Mouse (Mus musculus) lung, adult 18-20 months (tissue): Measurements from ENCODE around the gene Htr6.

Experiments used
- DNase-seq, 2 experiments: peaks; one replicate each; pipeline ENCODE4 v3.0.0; 2022; ENCODE audit warnings: mixed read lengths in 2 of 2

The Htr6 gene

GRCm38 (mm10) chr4:139043600-139043999 lies 31.8 kb downstream of the Htr6 start:
- no peak for DNase-seq

GRCm38 (mm10) chr4:139042611-139043010 lies 32.8 kb downstream of the Htr6 start:
- DNase-seq: no peak

GRCm38 (mm10) chr4:139040084-139040839 lies 35.1 kb downstream of the Htr6 start:
- DNase-seq: no peak

- DNase-seq: no peak
Measured at GRCm38 (mm10) chr4:139037795-139038607, 37.4 kb downstream of the Htr6 start.

GRCm38 (mm10) chr4:139035799-139036198 lies 39.6 kb downstream of the Htr6 start:
- no peak for DNase-seq

GRCm38 (mm10) chr4:139034942-139035341 lies 40.4 kb downstream of the Htr6 start:
- no peak for DNase-seq

GRCm38 (mm10) chr4:139034540-139034939 lies 40.8 kb downstream of the Htr6 start:
- no peak for DNase-seq

- DNase-seq: no peak
Measured at GRCm38 (mm10) chr4:139034010-139034367, 41.4 kb downstream of the Htr6 start.

- no peak for DNase-seq
Measured at GRCm38 (mm10) chr4:139033263-139034009, 41.9 kb downstream of the Htr6 start.

GRCm38 (mm10) chr4:139032521-139032920 lies 42.8 kb downstream of the Htr6 start:
- no peak for DNase-seq

- DNase-seq: no peak
Measured at GRCm38 (mm10) chr4:139030675-139031074, 44.7 kb downstream of the Htr6 start.

GRCm38 (mm10) chr4:139024379-139024778 lies 51.0 kb downstream of the Htr6 start:
- DNase-seq: no peak

- DNase-seq: no peak
Measured at GRCm38 (mm10) chr4:139020385-139020784, 55.0 kb downstream of the Htr6 start.

GRCm38 (mm10) chr4:139019413-139019812 lies 56.0 kb downstream of the Htr6 start:
- no peak for DNase-seq

- no peak for DNase-seq
Measured at GRCm38 (mm10) chr4:139018976-139019375, 56.4 kb downstream of the Htr6 start.

- DNase-seq: no peak
Measured at GRCm38 (mm10) chr4:139018388-139018787, 57.0 kb downstream of the Htr6 start.

GRCm38 (mm10) chr4:139014793-139015192 lies 60.6 kb downstream of the Htr6 start:
- no peak for DNase-seq

- DNase-seq: no peak
Measured at GRCm38 (mm10) chr4:139013281-139013680, 62.1 kb downstream of the Htr6 start.

- DNase-seq: no peak
Measured at GRCm38 (mm10) chr4:139011201-139011702, 64.1 kb downstream of the Htr6 start.
